Mouse (Mus musculus): ENCODE data around the gene Slc39a3.

The Slc39a3 gene

DNA sequence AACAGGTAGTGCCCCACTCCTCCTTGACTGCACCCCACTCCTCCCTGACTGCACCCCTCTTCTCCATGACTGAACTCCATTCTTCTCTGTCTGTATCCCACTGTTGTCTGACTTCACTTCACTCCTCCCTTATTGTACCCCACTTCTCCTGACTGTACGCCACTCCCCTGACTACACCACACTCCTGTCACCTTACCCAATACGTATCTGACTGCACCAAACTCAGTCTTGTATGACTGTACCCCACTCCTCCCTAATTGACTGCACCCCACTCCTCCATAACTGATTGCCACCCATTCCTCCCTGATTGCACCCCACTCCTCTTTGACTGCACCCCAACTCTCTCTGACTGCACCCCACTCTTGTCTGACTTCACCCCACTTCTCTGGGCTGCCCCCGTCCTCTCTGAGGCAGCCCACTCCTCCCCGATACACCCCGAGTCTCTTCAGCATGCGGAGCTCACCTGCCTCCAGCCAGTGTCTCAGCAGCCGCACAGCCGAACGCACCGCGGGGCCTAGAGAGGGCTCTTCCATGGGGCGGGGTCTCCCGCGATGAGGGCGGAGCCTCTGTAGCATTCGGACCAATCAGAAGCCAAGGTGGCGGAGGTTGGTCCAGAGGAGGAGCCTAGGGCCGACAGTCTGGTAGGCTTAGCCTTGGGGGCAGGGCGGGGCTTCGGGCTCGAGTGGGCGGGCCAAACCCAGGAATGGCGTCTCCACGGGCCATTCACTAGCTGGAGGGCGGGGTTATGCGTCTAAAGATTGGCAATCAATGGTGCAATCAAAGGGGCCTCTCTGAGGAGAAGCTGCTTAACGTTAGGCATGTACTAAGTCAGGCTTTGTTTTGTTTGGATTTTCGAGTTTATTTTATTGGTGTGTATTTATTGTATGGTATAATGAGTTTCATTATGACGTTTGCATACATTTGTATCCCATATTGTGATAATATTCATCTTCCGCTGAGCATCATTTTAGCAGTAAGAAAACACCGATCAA is 22.5 kb downstream of the Slc39a3 start, which contains the start of gene Gng7:
TSS of gene Gng7 (minus strand) at position 553 of the 992 bp plus-strand sequence.
- intact Hi-C loops (cut with DNase I): no loop called here

DNA sequence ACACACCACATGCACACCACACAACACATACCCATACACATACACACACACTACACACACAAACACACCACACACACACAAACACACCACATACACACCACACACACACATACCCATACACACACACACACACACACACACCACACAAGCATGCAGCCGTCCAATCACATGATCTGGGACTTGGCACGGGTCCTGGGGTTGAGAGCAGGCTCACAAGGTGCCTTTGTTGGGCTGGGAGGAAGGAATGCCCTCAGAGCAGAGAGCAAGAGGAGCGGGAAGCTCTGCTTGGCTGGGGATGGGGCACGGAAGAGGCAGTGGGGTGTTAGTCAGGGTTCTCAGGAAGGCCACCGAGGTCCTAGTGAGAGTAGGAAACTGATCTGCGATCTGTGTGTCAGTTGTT is 26.4 kb downstream of the Slc39a3 start:
- intact Hi-C loops (cut with DNase I): no loop called here

DNA sequence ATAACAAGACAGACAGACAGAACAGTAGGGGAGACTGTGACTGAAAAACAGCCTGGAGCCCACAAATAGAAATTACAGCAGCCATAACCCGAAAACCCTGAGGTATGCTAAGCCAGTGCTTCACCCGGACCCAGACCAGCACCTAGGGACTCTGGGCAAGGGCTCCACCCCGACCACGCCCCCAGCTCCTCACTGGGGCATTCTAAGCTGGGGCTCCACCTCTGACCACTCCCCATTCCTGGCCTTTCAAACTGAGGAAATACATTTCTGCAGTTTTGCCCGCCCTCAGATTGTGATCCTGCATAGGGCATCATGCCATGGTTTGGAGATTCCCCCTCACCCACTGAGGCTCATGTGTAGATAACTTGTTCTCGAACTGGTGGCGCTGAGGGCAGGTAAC is 30.0 kb downstream of the Slc39a3 start:
- intact Hi-C loops (cut with DNase I): no loop called here

GRCm38 (mm10) chr10:81006005-81006677 is 31.1 kb downstream of the Slc39a3 start:
- intact Hi-C loops (cut with DNase I): no loop called here

GRCm38 (mm10) chr10:81001161-81001560 is 36.1 kb downstream of the Slc39a3 start:
- intact Hi-C loops (cut with DNase I): loop anchor here (5.0 kb wide), 2 partner anchors 41 to 81 kb away; no protein-coding TSS in a partner anchor

DNA sequence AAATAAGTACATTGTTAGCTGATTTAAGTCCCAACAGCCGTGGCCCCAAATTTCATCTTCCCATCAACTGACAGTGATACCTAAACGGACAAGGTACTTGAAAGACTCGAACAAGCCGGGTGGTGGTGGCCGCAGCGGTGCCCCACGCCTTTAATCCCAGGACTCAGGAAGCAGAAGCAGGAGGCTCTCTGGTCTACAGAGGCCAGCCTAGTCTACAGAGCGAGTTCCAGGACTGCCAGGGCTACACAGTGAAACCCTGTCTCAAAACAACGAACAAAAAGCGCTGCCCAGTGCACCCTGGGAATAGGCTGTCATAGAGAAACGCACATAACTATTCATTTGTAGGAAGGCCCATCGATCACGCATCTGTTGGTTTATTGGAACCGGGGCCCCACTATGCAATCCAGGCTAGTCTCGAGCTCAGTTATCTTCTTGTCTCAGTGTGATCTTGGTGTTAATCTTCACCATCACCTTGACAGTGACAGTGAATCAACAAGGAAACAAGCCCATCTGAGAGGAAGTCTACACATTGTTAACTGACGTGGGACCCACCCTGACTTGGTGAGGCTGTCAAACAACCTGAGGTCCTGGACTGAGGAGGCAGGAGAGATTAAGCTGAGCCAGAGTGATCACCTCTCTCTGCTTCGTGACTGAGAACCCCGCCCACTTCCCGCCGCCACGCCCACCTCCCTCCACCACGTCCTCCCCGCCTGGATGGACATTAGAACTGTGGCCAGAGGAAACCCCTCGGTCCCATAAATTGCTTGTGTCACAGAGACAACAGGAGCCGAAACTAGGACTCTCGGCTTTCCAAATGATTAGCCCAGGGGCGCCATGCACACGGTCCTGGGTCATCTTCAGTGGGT is 36.8 kb downstream of the Slc39a3 start:
- intact Hi-C loops (cut with DNase I): loop anchor here (5.0 kb wide), 2 partner anchors 42 to 82 kb away; no protein-coding TSS in a partner anchor

DNA sequence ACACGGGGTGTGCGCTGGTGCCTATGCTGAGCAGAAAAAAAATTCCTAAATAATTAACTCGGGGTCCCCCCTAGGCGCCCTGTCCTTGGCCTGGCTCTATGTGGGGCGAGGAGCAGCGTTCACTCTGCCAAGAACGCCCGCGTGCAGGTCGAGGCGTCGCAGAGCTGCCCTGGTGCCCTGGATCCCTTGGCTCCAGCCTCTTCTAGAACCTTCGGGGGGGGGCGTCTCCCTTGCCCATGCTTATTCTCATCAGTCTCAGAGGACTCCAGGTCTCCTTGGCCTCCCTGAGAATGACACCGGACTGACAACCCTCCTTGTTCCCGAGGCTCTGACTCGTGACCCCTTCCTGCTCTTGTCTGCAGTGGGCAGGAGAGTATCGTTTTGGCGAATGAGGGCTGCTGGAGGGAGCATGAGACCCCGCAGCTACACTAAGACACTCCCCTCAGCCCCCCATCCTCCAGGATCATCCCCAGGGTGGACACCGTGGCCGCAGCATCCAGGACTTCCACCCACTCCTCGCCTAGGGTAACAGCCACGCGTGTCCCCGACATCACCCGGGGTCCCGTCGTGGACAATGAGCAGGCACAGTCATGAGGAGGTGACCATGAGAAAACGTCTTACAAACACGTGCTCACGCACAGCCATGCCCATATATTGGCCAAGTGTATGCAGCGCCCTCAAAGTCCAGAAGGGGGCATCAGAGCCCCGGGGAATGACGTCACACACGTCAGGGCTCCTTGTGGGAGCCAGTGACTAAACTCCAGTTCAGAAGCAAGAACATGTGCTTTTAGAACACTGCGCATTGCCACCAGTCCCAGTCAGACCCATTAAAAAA is 37.6 kb downstream of the Slc39a3 start:
- intact Hi-C loops (cut with DNase I): loop anchor here (5.0 to 10.0 kb wide), 3 partner anchors 43 to 185 kb away; partner anchors contain the start of gene Jsrp1

DNA sequence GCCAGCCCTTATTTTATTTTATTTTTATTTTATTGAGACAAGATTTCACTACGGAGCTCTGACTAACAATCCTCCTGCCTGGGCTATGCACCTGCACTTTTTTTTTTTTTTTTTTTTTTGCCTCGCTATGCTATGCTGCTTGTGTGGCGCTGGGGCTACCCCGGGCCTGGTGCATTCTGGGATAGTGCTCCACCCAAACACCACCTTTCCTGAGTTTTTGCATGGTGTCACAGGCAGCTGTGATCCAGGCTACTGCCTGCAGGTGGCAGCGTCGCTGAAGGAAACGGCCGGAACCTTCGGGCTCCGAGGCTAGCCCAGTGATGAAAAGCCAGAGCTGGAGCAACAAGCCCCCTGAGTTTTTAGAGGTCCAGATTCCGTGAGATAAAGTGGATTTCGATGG is 38.4 kb downstream of the Slc39a3 start:
- intact Hi-C loops (cut with DNase I): loop anchor here (10.0 kb wide), 1 partner anchor 184 kb away; the partner anchor contains the start of gene Jsrp1

- intact Hi-C loops (cut with DNase I): loop anchor here (10.0 kb wide), 1 partner anchor 183 kb away; the partner anchor contains the start of gene Jsrp1
Observed at GRCm38 (mm10) chr10:80998021-80998420, 39.2 kb downstream of the Slc39a3 start.

- intact Hi-C loops (cut with DNase I): loop anchor here (10.0 kb wide), 1 partner anchor 183 kb away; the partner anchor contains the start of gene Jsrp1
Observed at GRCm38 (mm10) chr10:80997332-80997731, 39.9 kb downstream of the Slc39a3 start.

DNA sequence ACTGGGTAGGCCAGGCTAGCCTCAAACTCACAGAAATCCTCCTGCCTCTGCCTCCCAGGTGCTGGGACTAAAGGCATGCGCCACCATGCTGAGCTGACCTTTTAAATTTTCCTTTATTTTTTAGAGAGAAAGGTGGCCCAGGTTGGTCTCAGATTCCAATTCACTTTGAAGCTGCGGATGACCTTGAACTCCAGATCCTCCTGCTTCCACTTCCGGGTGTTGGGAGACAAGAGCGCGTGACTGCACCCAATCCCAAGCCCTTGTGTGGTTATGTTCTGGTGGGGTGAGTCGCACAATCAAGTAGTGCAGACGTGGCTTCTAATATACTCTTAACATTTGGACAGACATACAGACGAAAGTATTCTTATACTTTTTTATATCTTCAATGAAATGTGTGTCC is 40.7 kb downstream of the Slc39a3 start:
- intact Hi-C loops (cut with DNase I): loop anchor here (10.0 kb wide), 1 partner anchor 182 kb away; the partner anchor contains the start of gene Jsrp1

GRCm38 (mm10) chr10:80995091-80995632 is 42.1 kb downstream of the Slc39a3 start:
- intact Hi-C loops (cut with DNase I): loop anchor here (2.0 to 10.0 kb wide), 2 partner anchors 112 to 180 kb away; partner anchors contain the start of gene Jsrp1

GRCm38 (mm10) chr10:80994621-80995020 is 42.6 kb downstream of the Slc39a3 start:
- intact Hi-C loops (cut with DNase I): loop anchor here (2.0 to 10.0 kb wide), 3 partner anchors 112 to 247 kb away; partner anchors contain the start of gene Jsrp1

- intact Hi-C loops (cut with DNase I): loop anchor here (5.0 to 10.0 kb wide), 2 partner anchors 178 to 246 kb away; partner anchors contain the start of gene Jsrp1
Observed at GRCm38 (mm10) chr10:80993276-80993675, 44.0 kb downstream of the Slc39a3 start.

GRCm38 (mm10) chr10:80991945-80992344 is 45.3 kb downstream of the Slc39a3 start:
- intact Hi-C loops (cut with DNase I): loop anchor here (1.0 to 10.0 kb wide), 3 partner anchors 66 to 245 kb away; partner anchors contain the start of gene Jsrp1

DNA sequence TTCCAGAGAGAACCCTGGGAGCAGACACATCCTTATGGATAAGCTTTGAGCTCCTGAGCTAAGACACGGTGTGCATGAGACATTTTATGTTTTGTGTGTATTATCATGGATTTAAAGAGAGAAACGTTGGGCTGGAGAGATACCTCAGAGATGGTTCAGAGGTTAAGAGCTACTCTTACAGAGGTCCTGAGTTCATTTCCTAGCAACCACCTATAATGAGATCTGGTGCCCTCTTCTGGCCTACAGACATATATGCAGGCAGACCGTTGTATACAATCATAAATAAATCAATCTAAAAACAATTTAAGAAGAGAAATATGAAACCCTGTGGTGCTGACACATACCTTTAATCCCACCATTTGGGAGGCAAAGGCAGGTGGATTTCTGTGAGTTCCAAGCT is 46.2 kb downstream of the Slc39a3 start:
- intact Hi-C loops (cut with DNase I): loop anchor here (1.0 to 10.0 kb wide), 3 partner anchors 65 to 244 kb away; partner anchors contain the start of gene Jsrp1

GRCm38 (mm10) chr10:80990406-80990805 is 46.8 kb downstream of the Slc39a3 start:
- intact Hi-C loops (cut with DNase I): loop anchor here (5.0 to 10.0 kb wide), 2 partner anchors 176 to 243 kb away; partner anchors contain the start of gene Jsrp1

DNA sequence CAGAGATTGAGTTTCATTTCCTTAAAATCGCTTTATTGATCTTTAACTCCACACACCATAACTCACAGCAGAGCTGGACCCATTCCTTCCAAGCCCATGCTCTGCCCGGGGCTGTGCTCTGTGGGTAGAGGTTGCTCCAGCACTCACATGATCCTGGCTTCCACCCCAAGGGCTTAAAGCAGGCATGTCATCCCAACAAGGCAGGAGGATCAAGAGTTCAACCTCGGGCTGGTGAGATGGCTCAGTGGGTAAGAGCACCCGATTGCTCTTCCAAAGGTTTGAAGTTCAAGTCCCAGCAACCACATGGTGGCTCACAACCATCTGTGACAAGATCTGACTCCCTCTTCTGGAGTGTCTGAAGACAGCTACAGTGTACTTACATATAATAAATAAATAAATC is 47.4 kb downstream of the Slc39a3 start:
- intact Hi-C loops (cut with DNase I): loop anchor here (5.0 to 10.0 kb wide), 2 partner anchors 175 to 243 kb away; partner anchors contain the start of gene Jsrp1

GRCm38 (mm10) chr10:80989446-80989845 is 47.8 kb downstream of the Slc39a3 start:
- intact Hi-C loops (cut with DNase I): no loop called here
